Mouse (Mus musculus): ENCODE results near the gene Crisp2. TPM values are rescaled to one million over a fixed set of nuclear protein-coding genes. Genes with fewer than 3 reads are reported as not detected.

The Crisp2 gene
- total and polyA plus RNA-seq, 3 experiments: 1.2 to 1.4 TPM; not detected in 1

GRCm38 (mm10) chr17:40817340-40817943 lies 10.6 kb upstream of the Crisp2 start:
- Histone ChIP-seq H3K27ac (ENCODE audit: control insufficient read depth, low read depth, low read length) (peak overlapping the region; percentile 92), H3K9ac (ENCODE audit: control insufficient read depth, low read depth, low read length, poor library complexity, severe bottlenecking) (peak overlapping the region; percentile 50; the same call in 1 of the 2 replicates), H3K4me3 (ENCODE audit: control insufficient read depth in 1 of 2, insufficient read depth in 1 of 2, low read depth in 2 of 2, low read length in 2 of 2) (peak overlapping the region in 1 of 2 experiments; percentile 8; a peak in 2 of 4 replicates), H3K36me3 (ENCODE audit: control insufficient read depth in 1 of 2, insufficient read depth in 2 of 2, low read length in 2 of 2) (peaks cover 0 to 25% of the 10 kb centered on the region in 2 experiments; a peak in 3 of 4 replicates), H3K9me3 (replicated peaks; ENCODE audit: insufficient read depth, low read length) (no peaks in the 10 kb centered on the region), H3K79me2 (ENCODE audit: control insufficient read depth, insufficient read depth, low read length, poor library complexity) (peaks cover 28% of the 10 kb centered on the region), H3K27me3 (ENCODE audit: control insufficient read depth in 1 of 2, insufficient read depth in 2 of 2, low read length in 2 of 2) (no peaks in the 10 kb centered on the region), H3K4me1 (ENCODE audit: control insufficient read depth in 1 of 2, insufficient read depth in 2 of 2, low read length in 2 of 2) (peaks cover 15 to 20% of the 10 kb centered on the region in 2 experiments)
- DNase-seq (ENCODE audit: low read depth, low spot score): peak; percentile 68
- no peak for TF ChIP-seq BHLHE40 (IDR thresholded peaks at IDR 0.05; ENCODE audit: borderline replicate concordance, low read depth, low read length)
- peak; percentile 57 for TF ChIP-seq TAL1 (IDR thresholded peaks at IDR 0.05; ENCODE audit: low read length)
- no peak for TF ChIP-seq GABPA (IDR thresholded peaks at IDR 0.05; ENCODE audit: low read depth, low read length)
- TF ChIP-seq SIN3A (IDR thresholded peaks at IDR 0.05; ENCODE audit: low read length): no peak
- no peak for TF ChIP-seq MXI1 (IDR thresholded peaks at IDR 0.05; ENCODE audit: low read depth, low read length)
- TF ChIP-seq EP300 (IDR thresholded peaks at IDR 0.05; ENCODE audit: low read depth in 1 of 2, low read length in 2 of 2): peak; percentile 77 to 79
- peak; percentile 44; the same call in 1 of the 2 replicates for TF ChIP-seq MYC (IDR thresholded peaks at IDR 0.05; ENCODE audit: low read depth, low read length)
- no peak for TF ChIP-seq POLR2AphosphoS2 (IDR thresholded peaks at IDR 0.05; ENCODE audit: low read length)
- peak; percentile 45; the same call in 1 of the 2 replicates for TF ChIP-seq RCOR1 (IDR thresholded peaks at IDR 0.05; ENCODE audit: low read depth, low read length)
- TF ChIP-seq GATA1 (IDR thresholded peaks at IDR 0.05; ENCODE audit: low read depth, low read length): peak; percentile 75
- peak; percentile 85 for TF ChIP-seq TCF12 (IDR thresholded peaks at IDR 0.05; ENCODE audit: low read depth, low read length)
- peak; percentile 93 for TF ChIP-seq ZNF384 (IDR thresholded peaks at IDR 0.05; ENCODE audit: low read depth, low read length)
- TF ChIP-seq CTCF (IDR thresholded peaks at IDR 0.05 in 2 of 3, conservative IDR thresholded peaks at IDR 0.05 in 1 of 3; ENCODE audit: control insufficient read depth in 1 of 3, insufficient read depth in 1 of 3, low read depth in 2 of 3, low read length in 3 of 3, poor library complexity in 1 of 3, severe bottlenecking in 1 of 3): no peak
- no peak for TF ChIP-seq USF2 (IDR thresholded peaks at IDR 0.05; ENCODE audit: borderline replicate concordance in 1 of 2, insufficient read depth in 1 of 2, low read depth in 1 of 2, low read length in 2 of 2)
- TF ChIP-seq CHD1 (IDR thresholded peaks at IDR 0.05; ENCODE audit: low read depth, low read length): no peak
- peak; percentile 70 for TF ChIP-seq ETS1 (IDR thresholded peaks at IDR 0.05; ENCODE audit: low read depth, low read length)

- H3K79me2 ChIP-seq (ENCODE audit: control insufficient read depth, insufficient read depth, low read length, poor library complexity): peaks cover 9% of the 10 kb centered on the region
- H3K9me3 ChIP-seq (replicated peaks; ENCODE audit: insufficient read depth, low read length): no peaks in the 10 kb centered on the region
- H3K9ac ChIP-seq (ENCODE audit: control insufficient read depth, low read depth, low read length, poor library complexity, severe bottlenecking): peak overlapping the region; percentile 66; the same call in 1 of the 2 replicates
- peaks cover 0 to 39% of the 10 kb centered on the region in 2 experiments; a peak in 3 of 4 replicates for H3K36me3 ChIP-seq (ENCODE audit: control insufficient read depth in 1 of 2, insufficient read depth in 2 of 2, low read length in 2 of 2)
- H3K27me3 ChIP-seq (ENCODE audit: control insufficient read depth in 1 of 2, insufficient read depth in 2 of 2, low read length in 2 of 2): no peaks in the 10 kb centered on the region
- H3K27ac ChIP-seq (ENCODE audit: control insufficient read depth, low read depth, low read length): no peak overlapping the region
- H3K4me3 ChIP-seq (ENCODE audit: control insufficient read depth in 1 of 2, insufficient read depth in 1 of 2, low read depth in 2 of 2, low read length in 2 of 2): peak overlapping the region in 1 of 2 experiments; percentile 69; a peak in 2 of 4 replicates
- H3K4me1 ChIP-seq (ENCODE audit: control insufficient read depth in 1 of 2, insufficient read depth in 2 of 2, low read length in 2 of 2): peaks cover 16 to 38% of the 10 kb centered on the region in 2 experiments
- DNase-seq (ENCODE audit: low read depth, low spot score): peak; percentile 52
- 0 out of 2 replicates have a peak, but pooled peaks have one; percentile 25 for TF ChIP-seq ETS1 (IDR thresholded peaks at IDR 0.05; ENCODE audit: low read depth, low read length)
- 0 out of 2 replicates have a peak, but pooled peaks have one; percentile 9 for TF ChIP-seq RCOR1 (IDR thresholded peaks at IDR 0.05; ENCODE audit: low read depth, low read length)
- peak; percentile 2; the same call in 1 of the 2 replicates for TF ChIP-seq GATA1 (IDR thresholded peaks at IDR 0.05; ENCODE audit: low read depth, low read length)
- TF ChIP-seq GABPA (IDR thresholded peaks at IDR 0.05; ENCODE audit: low read depth, low read length): peak; percentile 82
- peak; percentile 63; the same call in 1 of the 2 replicates for TF ChIP-seq MAFK (IDR thresholded peaks at IDR 0.05; ENCODE audit: borderline replicate concordance, low read depth, low read length)
- TF ChIP-seq EP300 (IDR thresholded peaks at IDR 0.05; ENCODE audit: low read depth in 1 of 2, low read length in 2 of 2): peak in 1 of 2 experiments; percentile 52; a peak in 1 of 4 replicates
- no peak for TF ChIP-seq POLR2AphosphoS2 (IDR thresholded peaks at IDR 0.05; ENCODE audit: low read length)
- TF ChIP-seq SIN3A (IDR thresholded peaks at IDR 0.05; ENCODE audit: low read length): 0 out of 2 replicates have a peak, but pooled peaks have one; percentile 26
- TF ChIP-seq KAT2A (conservative IDR thresholded peaks at IDR 0.05; ENCODE audit: low read depth, low read length): no peak
- TF ChIP-seq CHD1 (IDR thresholded peaks at IDR 0.05; ENCODE audit: low read depth, low read length): peak; percentile 39; the same call in 1 of the 2 replicates
- TF ChIP-seq ZMIZ1 (IDR thresholded peaks at IDR 0.05; ENCODE audit: low read depth, low read length): no peak
- no peak for TF ChIP-seq ZC3H11A (IDR thresholded peaks at IDR 0.05; ENCODE audit: low read depth, low read length)
- no peak for TF ChIP-seq MYB (IDR thresholded peaks at IDR 0.05; ENCODE audit: low read depth, low read length)
- no peak for TF ChIP-seq TAL1 (IDR thresholded peaks at IDR 0.05; ENCODE audit: low read length)
Measured at GRCm38 (mm10) chr17:40812259-40812658, 5.5 kb upstream of the Crisp2 start.
